Mouse (Mus musculus) CH12F3 (cell line): ENCODE data around the gene Scfd1.

ENCODE experiments used
- in situ Hi-C: fragments of 300-500 bp; cut with MboI; formaldehyde crosslinking; loops from 2 replicates; pipeline ENCODE4 v1.14.3; 2020; ENCODE audit warnings: low sequenced_read_pairs

The Scfd1 gene

DNA sequence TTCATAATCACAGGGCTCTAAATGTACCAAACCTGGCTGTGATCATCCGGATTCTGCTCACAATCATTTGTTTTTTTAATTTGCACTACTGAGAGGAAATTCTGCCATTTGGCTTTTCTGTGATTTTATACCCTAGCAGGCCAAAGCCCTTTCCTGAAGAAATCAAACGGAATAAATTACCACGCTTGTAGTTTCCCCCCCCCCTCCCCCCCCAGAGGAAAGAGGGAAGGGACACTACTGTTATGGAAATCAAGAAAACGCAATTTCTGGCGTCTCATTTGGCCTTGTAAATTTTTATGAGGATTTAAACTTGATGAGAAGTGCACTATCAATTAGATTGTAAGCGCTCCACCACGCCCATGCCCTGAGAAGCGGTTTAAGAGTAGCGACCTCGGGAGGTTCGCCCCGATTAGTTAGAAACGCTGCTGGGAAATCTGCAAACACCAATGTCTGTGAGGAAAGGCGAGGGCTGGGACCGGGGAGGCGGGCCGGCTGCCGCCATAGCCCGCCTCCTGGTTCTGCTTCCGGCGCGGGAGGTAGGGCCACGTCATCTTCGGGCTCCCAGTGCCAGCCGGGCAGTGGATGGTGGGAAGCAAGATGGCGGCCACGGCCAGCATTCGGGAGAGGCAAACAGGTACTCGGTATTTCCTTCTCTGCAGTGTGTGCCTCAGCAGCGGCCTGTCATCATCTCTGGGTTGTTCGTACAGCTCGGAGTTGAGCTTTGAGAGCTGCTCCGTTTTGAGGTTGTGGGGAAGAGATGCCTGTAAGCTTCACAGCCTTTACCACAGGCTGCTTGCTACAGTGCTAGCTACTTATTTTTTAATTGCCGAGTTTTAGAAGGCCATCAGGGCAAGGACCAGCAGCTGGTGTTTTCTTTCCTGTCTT, at the start of gene Scfd1:
Gene Scfd1 (plus strand): TSS at position 508 of the 885 bp plus-strand sequence.
- in situ Hi-C loops = loop anchor here (25.0 kb wide), 2 partner anchors 385 to 610 kb away; no protein-coding TSS in a partner anchor

DNA sequence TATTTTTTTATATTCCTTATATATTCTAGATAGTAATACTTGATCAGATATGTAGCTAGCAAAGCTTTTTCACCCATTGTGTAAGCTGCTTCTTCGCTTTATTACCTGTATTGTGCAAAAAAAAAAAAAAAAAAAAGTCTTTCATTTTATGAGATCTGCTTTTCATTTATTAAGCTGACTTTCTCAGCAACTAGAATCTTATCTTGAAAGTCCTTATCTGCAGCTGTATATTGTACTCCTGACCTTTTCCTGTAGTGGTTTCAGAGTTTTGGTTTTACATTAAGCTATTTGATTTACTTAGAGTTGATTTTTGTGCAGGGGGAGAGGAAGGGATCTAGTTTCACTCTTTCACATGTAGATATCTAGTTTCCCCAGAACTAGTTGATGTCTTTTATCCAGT, 40.3 kb upstream of the Scfd1 start:
- in situ Hi-C loops = no loop called here

DNA sequence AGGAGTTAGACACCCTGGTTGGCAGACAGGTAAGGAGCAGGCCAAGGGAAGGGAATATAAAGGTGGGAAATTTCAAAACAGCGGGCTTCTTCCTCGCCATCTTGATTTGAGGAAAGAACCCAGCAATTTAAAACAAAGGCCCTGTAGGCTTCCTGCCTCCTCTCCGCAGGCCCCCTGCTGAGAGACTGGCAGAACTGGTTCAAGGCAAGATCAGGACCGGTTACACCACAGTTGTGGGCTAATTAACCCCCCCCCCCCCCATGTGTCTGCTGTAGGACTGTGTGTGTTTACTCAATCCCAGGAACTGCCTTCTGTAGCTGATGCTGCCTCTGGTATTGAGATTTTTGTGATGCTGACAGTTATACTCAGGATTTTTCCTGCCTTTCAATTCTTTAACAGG, 31.2 kb upstream of the Scfd1 start:
- in situ Hi-C loops = no loop called here

DNA sequence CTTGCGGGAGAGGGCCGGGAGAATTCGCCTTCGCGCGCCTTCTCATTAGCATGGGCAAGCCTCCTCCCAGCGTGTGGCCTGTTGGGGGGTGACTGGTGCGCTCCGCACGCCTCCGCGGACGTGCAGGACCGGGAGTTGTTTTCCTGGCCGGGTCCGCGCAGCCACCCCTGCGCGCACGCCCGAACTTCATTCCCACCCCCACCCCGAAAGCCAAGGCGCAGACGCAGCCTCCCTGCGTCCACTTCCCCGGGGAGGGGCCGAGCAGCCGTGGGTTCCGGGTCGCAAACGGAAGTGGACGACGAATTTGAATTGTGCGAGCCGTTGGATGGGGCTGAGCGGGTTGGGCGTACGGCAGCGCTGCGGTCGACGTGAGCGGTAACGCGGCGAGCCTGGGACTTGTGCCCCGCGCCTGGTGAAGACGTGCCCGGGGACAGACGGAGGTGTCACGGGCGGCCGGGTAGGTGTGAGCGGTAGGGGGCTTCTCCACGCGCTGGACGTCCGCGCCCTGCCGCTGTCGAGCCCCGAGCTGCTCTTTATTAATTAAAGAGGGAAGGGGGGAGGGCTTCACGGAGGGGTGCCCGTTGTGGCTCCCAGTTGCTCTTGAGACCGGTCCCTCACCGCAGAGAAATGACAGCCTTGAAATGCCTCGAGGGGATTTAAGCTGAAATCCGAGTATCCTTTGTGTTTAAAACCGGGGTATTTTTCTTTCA, 29.2 kb upstream of the Scfd1 start, which contains the start of gene G2e3:
Gene G2e3 (plus strand): TSS at position 74 of the 710 bp plus-strand sequence.
- in situ Hi-C loops = no loop called here

DNA sequence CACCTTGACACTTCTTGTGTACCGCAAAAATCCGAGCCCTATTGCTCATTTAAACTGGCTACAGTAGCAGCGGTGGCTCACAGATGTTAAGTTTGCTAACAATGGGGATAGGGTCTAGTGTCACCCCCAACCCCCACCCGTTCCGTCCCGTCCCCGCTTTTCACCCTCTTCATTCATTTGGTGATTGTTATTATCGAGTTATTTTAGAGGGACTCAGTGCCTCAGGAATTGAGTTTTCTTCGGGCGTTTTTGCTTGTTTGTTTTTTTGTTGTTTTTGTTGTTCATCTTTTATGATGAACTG, 28.7 kb upstream of the Scfd1 start:
- in situ Hi-C loops = no loop called here

DNA sequence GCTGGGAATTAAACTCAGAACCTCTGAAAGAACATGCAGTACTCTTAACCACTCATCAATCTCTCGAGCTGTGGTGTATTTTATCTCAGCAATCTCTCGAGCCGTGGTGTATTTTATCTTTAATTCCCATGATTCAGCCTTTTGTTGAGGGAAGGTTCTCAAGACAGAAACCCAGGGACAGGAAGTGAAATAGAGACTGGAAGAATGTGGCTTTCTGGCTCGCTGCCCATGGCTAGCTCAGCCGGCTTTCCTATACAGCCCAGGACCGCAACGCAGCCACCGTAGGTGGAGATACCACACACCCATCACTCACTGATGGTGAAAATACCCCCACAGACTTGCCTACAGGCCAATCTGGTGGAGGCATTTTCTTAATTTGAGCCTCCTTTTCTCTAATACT, 22.0 kb upstream of the Scfd1 start:
- in situ Hi-C loops = no loop called here

DNA sequence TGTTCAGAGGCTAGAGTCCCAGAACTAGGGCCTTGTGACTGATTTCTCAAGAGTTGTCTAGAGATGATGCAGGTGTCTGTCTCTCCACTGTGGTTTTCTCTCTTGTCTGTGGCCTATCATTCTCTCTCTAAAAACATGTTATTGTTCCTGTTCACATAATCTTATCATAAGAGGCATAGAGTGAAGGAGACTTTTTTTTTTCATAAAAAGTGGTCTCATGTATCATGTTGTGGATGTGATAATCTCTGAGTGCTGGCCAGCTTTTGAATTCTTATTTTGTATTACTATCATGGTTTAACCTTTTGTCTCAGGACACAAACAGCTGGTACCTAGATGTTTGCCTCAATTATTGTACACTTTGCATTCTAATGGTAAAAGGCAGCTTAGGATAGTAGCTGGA, 16.0 kb upstream of the Scfd1 start:
- in situ Hi-C loops = no loop called here

DNA sequence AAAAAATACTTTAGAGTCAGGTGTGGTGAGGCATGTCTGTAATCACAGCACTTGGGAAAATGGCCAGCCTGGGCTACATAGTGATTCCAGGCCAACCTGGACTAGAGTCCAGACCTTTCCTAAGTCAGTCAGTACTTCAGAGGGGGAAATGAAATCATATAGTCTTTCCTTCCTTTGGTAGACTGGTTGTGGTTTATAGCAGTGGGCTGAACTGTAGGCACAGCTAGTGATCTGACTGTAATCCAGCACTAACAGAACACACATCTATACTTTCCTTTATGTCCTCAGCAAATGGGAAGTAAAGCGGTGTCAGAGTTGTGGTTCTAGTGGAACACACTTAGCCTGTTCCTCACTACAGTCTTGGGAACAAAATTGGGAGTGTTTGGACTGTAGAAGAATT, 14.4 kb upstream of the Scfd1 start:
- in situ Hi-C loops = no loop called here

DNA sequence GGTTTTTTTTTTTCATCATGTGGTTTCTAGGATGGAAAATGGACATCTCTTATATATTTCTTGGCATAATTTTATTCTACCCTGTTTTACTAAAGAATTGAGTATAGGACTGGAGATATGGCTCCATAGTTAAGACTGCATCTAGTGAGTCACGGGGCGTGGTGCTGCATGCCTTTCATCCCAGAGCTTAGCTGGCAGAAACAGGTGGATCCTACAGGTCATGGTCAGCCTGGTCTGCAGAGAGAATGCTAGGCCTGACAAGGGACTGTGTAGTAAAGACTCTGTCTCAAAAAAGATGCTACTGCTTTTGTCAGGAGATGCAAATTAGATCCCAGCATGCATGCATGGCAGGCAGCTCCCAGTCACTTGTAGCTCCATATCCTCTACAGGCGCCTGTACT, 8.8 kb upstream of the Scfd1 start:
- in situ Hi-C loops = no loop called here

DNA sequence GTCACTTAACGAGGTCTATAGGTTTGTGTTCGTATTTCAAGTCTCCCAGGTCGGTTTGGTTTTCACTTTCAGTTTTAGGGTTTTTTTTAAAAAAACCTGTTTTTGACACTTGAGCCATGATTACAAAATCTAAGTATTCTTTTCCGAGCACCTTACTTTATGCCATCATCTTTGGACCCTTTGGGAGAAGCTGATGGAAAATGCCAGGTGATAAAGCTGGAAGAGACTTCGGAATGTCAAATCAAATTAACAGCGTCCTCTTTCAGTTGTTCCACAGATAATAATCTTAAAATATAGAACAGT, 529 bp downstream of the Scfd1 start:
- in situ Hi-C loops = loop anchor here (25.0 kb wide), 2 partner anchors 384 to 609 kb away; no protein-coding TSS in a partner anchor

DNA sequence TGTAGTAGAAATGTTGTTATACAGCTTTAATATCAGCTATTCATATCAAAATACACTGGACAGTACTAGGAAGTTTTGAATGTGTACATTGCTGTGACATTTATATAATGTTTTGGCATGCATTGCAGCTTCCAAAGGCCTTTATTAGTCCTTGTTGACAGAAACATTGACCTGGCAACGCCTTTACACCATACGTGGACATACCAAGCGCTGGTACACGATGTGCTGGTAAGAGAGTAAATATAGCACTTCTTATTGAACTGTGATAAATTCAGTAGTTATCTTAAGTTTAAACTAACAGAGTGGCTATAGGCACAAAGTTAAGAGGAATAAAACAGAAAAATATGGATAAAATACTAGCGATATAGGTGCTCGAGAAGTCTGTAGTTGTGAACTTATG, 22.6 kb downstream of the Scfd1 start:
- in situ Hi-C loops = loop anchor here (25.0 kb wide), 3 partner anchors 212 to 587 kb away; no protein-coding TSS in a partner anchor

DNA sequence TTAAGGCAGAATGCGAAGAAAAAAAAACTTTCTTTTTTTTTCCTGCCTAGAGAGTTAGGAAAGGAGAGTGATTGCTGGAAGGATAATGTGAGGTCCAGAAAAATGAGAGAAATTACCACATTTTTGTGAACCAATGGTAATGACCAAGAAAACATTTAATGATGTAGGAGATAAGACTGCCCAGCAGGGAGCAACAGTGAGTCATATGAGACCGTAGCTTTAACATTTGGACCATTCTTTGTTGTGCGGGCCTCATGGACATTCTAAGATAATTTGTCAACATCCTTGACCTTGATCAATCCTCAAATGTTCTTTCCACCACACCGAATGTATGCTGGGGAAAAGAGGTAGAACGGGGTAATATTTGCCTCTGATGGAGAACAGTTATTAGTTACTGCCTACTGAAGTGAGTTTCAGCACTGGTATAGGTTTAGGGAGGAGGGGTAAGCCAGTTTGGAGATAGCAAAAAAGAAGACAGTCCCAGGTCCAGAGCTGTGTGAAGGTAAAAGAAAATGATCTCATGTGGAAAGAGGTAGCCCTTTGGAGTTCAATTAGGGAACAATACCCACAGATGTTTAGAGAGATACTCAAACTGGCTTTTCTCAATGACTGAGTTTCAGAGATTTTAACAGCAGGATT, 24.9 kb downstream of the Scfd1 start:
- in situ Hi-C loops = loop anchor here (25.0 kb wide), 1 partner anchor 210 kb away; no protein-coding TSS in a partner anchor

DNA sequence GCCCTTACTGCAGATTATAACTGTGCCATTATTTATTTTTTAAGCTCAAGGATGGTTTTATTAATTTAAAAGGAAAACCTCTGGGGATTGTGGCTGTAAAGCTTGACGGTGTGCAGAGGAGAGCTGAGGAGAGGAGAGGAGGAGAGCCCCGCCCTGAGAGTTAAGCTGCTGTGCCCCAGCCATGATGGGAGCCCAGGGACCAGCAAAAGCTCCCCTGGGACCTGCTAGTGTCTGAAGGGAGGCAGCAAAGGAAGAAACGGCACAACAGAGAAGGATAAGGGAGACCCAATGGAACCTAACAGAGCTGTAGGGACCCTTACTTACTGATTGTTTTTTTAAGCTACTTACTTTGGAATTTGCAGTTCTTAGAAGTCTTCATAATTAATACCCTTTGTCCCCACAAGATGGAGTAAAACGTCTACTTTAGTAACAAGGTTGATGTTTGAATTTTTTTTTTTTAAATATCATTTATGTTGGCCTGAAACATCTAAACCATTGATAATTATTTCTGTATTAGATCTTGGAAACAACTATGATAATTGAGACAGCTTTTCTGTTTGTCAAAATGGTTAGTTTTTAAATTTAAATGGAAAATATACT, 26.8 kb downstream of the Scfd1 start:
- in situ Hi-C loops = loop anchor here (25.0 kb wide), 1 partner anchor 208 kb away; no protein-coding TSS in a partner anchor

DNA sequence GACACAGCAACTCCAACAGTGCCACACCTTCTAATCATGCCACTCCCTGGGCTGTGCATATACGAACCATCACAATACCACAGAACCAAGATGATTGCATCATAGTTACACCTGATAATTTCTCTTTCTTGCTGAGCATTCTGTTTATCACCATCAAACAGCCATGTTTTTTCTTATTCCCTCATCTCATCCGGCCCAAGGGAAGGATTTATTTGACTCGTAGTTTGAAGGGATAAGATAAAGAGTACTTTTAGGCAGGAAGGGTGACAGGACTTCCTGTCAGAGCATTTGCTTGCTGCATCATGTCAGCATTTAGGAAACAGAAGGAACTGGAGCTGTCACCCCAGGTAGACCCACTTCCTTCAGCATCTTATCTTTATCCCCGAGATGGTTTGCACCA, 34.1 kb downstream of the Scfd1 start:
- in situ Hi-C loops = loop anchor here (25.0 kb wide), 1 partner anchor 201 kb away; no protein-coding TSS in a partner anchor

DNA sequence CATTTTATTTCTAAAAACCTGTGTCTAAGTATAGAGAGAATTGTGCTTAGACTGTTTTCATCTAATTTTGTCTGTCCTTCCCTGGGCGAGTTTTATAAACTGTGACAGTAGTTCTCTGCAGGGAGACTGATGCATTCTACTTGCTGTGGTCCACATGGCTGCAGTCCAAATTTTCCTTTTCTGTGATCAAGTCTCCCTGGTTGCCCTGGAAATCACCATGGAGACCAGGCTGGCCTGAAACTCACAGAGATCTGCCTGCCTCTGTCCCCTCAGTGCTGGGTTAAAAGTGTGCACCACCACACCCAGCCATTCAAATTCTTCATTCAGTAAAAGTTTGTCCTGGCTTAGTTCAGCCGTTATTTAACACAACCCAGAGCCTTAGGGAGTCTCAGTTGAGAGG, 60.2 kb downstream of the Scfd1 start:
- in situ Hi-C loops = no loop called here

DNA sequence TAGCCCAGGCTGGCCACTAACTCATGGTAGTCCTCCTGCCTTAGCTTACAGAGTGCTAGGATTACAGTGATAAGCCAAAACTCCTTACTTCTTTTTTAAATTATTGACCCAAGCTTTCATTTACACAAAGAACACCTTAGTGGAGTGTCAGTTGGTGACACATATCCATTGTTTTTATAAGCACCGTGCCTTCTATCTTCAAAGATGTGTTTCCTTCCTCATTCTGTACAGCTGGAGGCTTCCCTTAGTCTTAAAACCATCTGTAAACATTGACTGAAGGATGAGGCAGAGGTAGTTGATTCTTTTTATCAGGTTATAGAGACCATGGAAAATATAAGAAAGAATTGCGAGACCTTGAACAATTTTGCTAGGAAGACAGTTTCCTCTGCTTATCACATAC, 61.0 kb downstream of the Scfd1 start:
- in situ Hi-C loops = no loop called here

DNA sequence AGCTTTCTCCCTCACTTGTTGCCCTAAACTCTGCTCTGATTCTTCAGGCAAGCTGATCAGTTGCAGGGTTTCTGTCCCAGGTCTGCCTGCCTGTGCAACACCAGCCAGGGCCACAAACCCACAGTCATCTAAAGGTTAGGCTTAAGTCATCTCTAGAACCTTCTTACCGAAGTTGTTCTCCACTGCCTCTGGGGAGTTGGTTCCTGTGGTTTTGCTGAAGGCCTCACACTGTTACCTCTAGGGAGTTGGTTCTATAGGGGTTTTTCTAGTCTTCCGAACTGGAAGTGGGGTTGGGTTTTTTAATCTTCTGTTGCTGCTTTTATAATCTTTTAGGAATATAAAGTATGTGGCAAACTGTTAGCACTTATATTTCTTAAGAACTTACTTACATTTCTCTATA, 72.0 kb downstream of the Scfd1 start:
- in situ Hi-C loops = no loop called here

DNA sequence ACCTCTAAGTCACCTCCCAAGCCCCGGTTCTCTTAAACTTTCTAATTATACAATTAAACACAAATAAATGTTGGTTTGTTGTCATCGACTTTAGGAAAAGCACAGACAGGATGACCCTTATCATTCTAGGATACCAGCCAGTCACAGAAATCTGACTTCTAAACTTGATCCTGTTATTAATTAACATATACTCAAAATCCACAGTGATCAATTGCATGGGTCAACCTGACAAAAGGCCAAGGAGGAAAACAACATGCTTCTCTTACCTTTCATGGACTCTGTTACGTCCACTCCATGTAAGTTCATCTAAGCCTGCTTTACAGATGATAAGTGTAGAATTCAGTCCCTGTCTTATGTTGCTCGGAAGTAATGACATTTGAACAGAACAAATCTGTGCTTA, 93.6 kb downstream of the Scfd1 start:
- in situ Hi-C loops = no loop called here

DNA sequence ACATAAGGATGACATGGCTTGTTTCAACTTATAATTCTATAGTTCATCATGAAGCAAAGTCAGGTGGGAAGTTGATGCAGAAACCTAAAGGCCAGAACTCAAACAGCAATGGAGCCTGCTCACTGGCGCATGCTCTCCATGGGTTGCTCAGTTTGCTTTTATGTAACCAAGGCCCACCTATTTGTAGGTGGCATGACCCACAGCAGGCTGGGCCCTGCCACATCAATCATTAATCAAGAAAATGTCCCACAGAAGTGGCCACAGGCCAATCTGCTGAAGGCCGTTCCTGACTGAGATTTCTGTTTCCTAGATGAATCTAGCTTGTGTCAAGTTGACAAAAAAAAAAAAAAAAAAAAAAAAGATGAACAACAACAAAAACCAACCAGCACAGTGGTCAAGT, 103.9 kb downstream of the Scfd1 start:
- in situ Hi-C loops = no loop called here

DNA sequence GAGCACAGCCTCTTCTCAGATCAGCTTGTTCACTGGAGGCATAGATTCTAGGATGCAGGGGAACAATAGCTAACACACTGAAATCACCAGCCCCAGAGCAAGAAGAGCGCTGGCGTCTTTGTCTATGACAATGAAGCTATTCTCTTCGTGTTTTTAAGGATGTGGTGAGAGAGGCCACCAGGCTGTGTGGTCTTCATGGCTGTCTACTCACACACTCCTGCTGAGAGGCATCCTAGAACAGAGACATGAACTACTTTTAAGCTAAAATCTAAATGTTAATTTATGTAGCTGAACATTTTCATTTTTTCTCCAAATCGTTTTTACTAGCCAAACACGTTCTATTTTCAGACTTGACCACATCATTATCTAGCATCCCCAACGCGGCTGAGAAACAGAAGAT, 114.7 kb downstream of the Scfd1 start:
- in situ Hi-C loops = no loop called here

DNA sequence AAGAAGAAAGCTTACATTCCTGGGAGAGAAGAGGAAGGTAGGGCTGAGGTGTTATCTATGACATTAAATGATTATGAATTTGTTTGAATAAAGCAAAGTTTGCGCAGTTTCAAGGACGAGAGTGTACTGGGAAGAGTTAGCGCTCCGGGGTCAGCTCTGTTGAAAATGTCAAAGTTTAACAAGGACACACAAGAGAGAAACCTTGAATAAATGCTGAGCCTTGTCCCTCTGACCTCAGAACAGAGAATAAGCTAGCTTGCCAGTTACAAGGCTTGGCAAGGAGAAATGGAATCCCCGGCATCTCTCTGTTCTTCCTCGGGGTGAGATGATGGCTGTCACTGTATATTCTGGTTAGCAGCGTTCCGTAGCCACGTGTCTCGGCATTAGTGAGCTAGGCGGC, 116.2 kb downstream of the Scfd1 start:
- in situ Hi-C loops = no loop called here
